Mouse (Mus musculus): Measurements from ENCODE around the gene Elovl7.

Gene Elovl7

GRCm38 (mm10) chr13:108301411-108301810 is 87.2 kb downstream of the Elovl7 start:
- no peak for DNase-seq (ENCODE audit: extremely low spot score, low read depth, low spot score)

DNA sequence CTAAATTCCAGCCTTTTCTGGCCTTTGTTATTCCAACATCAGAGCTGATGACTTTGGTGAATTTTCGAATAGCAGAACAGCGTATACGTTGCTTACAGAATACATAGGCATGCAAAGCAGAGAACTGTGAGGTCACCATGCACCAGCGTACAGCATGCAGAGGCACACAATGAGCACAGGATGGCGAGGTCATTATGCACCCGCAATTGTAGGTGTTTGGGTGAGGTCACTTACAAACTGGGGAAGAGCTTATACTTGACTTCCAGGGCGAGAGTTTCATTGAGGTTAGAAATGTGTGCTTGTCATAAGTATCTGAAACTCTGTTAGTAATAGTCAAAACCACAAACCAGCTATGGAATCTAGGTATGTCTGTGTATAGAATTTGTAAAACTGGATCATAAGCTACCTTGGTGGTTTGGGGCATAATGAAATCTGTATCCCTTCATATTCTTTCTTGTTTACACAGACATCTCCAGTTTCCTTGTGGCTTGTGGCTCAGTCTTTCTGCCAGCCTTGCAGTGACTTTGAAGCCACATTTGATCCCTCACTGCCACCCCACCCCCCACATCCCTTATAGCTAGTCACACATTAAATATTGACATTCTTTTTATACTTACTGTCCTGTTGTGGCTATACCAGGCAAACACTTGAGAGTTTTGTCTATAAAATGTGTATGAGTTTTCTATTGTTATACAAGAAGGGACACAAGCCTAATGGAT is 88.9 kb downstream of the Elovl7 start:
- DNase-seq (ENCODE audit: extremely low spot score, low read depth, low spot score): no peak

GRCm38 (mm10) chr13:108303841-108304240 is 89.6 kb downstream of the Elovl7 start:
- DNase-seq (ENCODE audit: extremely low spot score, low read depth, low spot score): no peak

DNA sequence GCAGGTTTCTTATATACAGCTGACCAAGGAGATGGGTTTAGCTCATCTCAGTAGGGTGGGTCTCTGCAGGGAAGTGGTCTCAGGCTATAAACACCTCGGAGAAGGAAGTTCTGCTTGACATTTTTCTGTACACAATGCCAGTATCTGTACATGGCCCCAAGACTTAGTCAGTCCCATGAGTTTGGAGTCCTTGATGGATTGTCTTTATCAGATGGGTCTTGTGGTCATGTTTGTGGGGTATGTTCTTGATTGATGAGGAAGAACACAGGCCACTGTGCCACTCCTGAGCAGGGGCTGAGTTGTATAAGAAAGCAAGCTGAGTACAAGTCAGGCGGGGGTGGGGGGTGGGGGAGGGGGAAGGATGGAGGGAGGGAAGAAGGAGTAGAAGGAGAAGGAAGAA is 90.5 kb downstream of the Elovl7 start:
- no peak for DNase-seq (ENCODE audit: extremely low spot score, low read depth, low spot score)

GRCm38 (mm10) chr13:108315702-108316486 is 101.7 kb downstream of the Elovl7 start, which contains the start of gene Depdc1b:
Gene Depdc1b, plus strand, starts transcription at chr13:108316332.
- peak; percentile 70 for DNase-seq (ENCODE audit: extremely low spot score, low read depth, low spot score)

DNA sequence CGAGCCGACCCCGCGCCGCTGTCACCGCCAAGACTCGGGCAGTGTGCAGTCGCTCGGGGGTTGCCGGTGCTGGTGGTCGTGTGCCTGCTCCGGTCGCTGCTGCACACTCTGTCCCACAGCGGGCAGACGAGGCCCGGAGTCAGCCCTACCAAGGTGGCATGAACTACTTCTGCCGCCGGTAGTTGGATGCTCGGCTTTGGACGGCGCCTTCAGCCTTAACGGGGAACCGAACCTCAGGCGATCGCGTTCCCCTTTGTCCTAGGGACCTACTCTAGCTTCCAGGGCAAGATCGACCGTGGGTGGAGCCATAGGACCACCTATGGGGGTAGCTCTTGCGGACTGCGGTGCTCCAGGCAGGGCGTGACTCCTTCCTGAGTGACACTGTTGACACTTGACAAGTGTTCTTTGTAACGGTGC is 102.3 kb downstream of the Elovl7 start:
- DNase-seq (ENCODE audit: extremely low spot score, low read depth, low spot score): no peak

DNA sequence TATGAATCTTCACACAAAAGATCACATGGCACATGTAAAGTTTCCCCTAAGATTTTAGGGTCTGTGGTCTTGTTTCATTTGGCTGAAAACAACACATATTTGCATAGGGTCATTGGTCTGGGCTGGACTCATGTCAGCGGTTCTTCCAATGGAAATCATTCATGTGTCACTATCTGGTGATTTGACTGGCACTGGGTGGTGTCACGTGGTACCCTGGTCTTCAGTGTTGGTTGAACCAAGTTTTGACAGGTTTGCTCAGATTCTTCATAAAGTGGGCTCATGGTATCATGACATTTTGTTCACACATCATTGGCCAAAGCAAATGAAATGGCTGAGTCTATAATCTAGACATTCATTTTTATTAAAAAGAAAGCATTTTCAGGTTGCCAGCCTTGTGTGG is 103.2 kb downstream of the Elovl7 start:
- no peak for DNase-seq (ENCODE audit: extremely low spot score, low read depth, low spot score)

- no peak for DNase-seq (ENCODE audit: extremely low spot score, low read depth, low spot score)
These were observed 104.8 kb downstream of the Elovl7 start for GRCm38 (mm10) chr13:108319028-108319427.

DNA sequence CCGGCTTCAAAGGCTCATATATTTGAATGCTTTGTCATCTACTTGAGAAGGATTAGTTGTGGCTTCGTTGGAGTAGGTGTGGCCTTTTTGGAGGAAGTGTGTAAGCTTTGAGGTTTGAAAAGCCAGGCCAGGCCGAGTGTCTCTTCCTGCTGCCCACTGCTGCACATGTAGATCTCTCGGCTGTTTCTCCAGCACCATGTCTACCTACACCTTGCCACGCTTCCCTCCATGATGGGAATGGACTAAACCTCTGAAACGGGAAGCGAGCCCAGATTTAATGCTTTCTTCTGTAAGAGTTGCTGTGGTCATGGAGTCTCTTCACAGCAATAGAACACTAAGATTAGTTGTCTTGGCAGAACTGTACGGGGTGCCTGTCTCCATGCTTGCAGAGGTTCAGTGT is 106.0 kb downstream of the Elovl7 start:
- no peak for DNase-seq (ENCODE audit: extremely low spot score, low read depth, low spot score)

GRCm38 (mm10) chr13:108322466-108322865 is 108.3 kb downstream of the Elovl7 start:
- DNase-seq (ENCODE audit: extremely low spot score, low read depth, low spot score): no peak

GRCm38 (mm10) chr13:108323317-108323716 is 109.1 kb downstream of the Elovl7 start:
- no peak for DNase-seq (ENCODE audit: extremely low spot score, low read depth, low spot score)

DNA sequence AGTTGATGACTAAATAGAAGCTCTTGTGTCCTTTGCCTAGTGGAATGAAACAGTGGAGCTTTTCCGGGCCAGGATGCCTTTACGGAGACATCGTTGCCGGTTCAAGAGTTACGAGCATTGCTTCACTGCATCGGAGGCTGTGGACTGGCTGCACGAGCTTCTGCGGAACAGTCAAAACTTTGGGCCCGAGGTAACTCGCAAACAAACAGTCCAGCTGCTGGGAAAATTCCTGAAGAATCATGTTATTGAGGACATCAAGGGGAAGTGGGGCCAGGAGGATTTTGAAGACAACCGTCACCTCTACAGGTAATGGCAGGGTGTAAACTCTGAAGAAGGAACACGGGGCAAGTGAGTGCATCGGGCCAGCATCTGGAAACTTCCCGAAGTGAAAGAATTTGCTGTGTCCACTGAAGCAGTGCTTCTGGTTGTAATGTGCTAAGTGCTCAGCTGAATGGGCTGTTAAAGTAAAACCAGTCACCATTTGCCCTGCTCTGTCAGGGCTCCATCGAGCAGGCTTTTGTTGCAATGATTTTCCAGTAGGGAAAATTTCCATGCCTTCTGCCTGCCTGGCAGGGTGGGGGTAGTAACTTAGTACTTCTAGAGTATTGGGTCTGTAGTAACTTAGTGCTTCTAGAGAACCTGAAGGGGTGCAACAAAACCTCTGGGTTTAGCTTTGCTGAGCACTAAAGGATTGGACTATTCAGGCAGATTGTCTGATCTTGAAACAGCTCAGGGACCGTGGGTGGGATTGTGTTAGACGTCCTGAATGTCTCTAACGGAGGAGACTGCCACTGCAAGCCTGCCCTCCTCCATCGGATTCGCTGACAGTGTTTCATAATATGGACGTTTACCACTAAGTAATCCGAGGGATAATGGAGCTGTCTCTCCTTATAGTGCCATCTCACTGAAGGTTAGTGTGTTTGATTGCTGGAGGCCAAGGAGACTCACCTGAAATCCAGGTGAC is 109.9 kb downstream of the Elovl7 start:
- DNase-seq (ENCODE audit: extremely low spot score, low read depth, low spot score): no peak

DNA sequence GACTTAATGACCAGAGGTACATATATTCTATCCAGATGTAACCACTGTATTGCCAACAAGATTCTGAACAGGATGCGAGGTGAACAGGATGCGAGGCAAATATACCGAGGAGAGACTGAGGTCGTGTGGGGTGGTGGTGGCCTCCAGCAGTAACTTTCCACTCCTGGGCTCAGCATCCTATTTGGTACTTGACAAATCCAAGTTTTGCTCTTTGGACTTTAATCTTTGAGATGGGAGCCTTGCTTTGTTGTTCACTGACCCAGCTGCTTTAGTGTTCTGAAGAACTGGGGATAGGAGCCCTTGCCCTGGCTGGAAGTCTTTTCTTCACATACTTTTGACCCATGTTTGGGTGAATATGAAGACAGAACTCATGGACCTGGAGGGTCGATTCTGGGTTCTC is 111.7 kb downstream of the Elovl7 start:
- no peak for DNase-seq (ENCODE audit: extremely low spot score, low read depth, low spot score)

DNA sequence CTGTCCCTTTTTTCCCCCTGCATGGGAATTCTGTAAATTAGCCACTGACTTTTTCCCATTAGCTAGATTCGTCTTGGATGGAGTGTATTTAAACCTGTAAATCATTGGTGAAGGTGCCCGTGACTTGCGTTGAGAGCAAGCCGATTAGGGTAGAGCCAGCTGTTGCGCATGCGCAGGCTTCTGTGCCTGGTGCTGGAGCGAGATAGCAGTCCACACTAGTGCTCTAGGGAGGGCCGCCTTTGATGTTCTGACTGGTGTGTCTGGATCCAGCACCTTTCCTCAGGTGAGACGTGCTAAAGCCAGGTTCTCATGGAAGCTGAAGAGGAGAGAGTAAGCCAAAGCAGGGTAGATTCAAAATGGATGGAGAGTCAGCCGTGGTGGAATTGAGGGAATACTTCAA is 112.1 kb downstream of the Elovl7 start:
- no peak for DNase-seq (ENCODE audit: extremely low spot score, low read depth, low spot score)

GRCm38 (mm10) chr13:108327047-108327446 is 112.8 kb downstream of the Elovl7 start:
- no peak for DNase-seq (ENCODE audit: extremely low spot score, low read depth, low spot score)

GRCm38 (mm10) chr13:108328406-108329180 is 114.4 kb downstream of the Elovl7 start:
- no peak for DNase-seq (ENCODE audit: extremely low spot score, low read depth, low spot score)

- DNase-seq (ENCODE audit: extremely low spot score, low read depth, low spot score): no peak
These were observed 115.5 kb downstream of the Elovl7 start for GRCm38 (mm10) chr13:108329693-108330092.
